Mouse (Mus musculus): ENCODE results near the gene Htr1d.

Htr1d gene

GRCm38 (mm10) chr4:136451564-136451963 is 28.2 kb downstream of the Htr1d start:
- no peak for DNase-seq (ENCODE audit: extremely low read depth, low read depth, low spot score)

- no peak for DNase-seq (ENCODE audit: extremely low read depth, low read depth, low spot score)
Measured at GRCm38 (mm10) chr4:136452286-136452685, 29.0 kb downstream of the Htr1d start.

GRCm38 (mm10) chr4:136452792-136453191 is 29.5 kb downstream of the Htr1d start:
- DNase-seq (ENCODE audit: extremely low read depth, low read depth, low spot score) = no peak

- no peak for DNase-seq (ENCODE audit: extremely low read depth, low read depth, low spot score)
Measured at GRCm38 (mm10) chr4:136454850-136455260, 31.5 kb downstream of the Htr1d start.

- no peak for DNase-seq (ENCODE audit: extremely low read depth, low read depth, low spot score)
Measured at GRCm38 (mm10) chr4:136456516-136457218, 33.3 kb downstream of the Htr1d start.

GRCm38 (mm10) chr4:136458276-136458675 is 35.0 kb downstream of the Htr1d start:
- no peak for DNase-seq (ENCODE audit: extremely low read depth, low read depth, low spot score)

- DNase-seq (ENCODE audit: extremely low read depth, low read depth, low spot score) = no peak
Measured at GRCm38 (mm10) chr4:136459210-136459609, 35.9 kb downstream of the Htr1d start.

GRCm38 (mm10) chr4:136461206-136461605 is 37.9 kb downstream of the Htr1d start:
- no peak for DNase-seq (ENCODE audit: extremely low read depth, low read depth, low spot score)

GRCm38 (mm10) chr4:136461761-136462085 is 38.4 kb downstream of the Htr1d start:
- DNase-seq (ENCODE audit: extremely low read depth, low read depth, low spot score) = no peak

- DNase-seq (ENCODE audit: extremely low read depth, low read depth, low spot score) = no peak
Measured at GRCm38 (mm10) chr4:136462086-136462838, 38.9 kb downstream of the Htr1d start, which contains the start of gene 6030445D17Rik. TSS of gene 6030445D17Rik (plus strand) at chr4:136462250.

- DNase-seq (ENCODE audit: extremely low read depth, low read depth, low spot score) = no peak
Measured at GRCm38 (mm10) chr4:136462839-136463178, 39.5 kb downstream of the Htr1d start.

GRCm38 (mm10) chr4:136463436-136463835 is 40.1 kb downstream of the Htr1d start:
- DNase-seq (ENCODE audit: extremely low read depth, low read depth, low spot score) = no peak

- no peak for DNase-seq (ENCODE audit: extremely low read depth, low read depth, low spot score)
Measured at GRCm38 (mm10) chr4:136466226-136466625, 42.9 kb downstream of the Htr1d start.

- DNase-seq (ENCODE audit: extremely low read depth, low read depth, low spot score) = peak; percentile 82
Measured at GRCm38 (mm10) chr4:136468553-136469327, 45.4 kb downstream of the Htr1d start.

- DNase-seq (ENCODE audit: extremely low read depth, low read depth, low spot score) = peak; percentile 49
Measured at GRCm38 (mm10) chr4:136469371-136469903, 46.1 kb downstream of the Htr1d start, which contains the start of gene Luzp1. TSS of gene Luzp1 (plus strand) at chr4:136469761.

GRCm38 (mm10) chr4:136469941-136470346 is 46.6 kb downstream of the Htr1d start:
- DNase-seq (ENCODE audit: extremely low read depth, low read depth, low spot score) = no peak

GRCm38 (mm10) chr4:136470347-136471071 is 47.2 kb downstream of the Htr1d start:
- no peak for DNase-seq (ENCODE audit: extremely low read depth, low read depth, low spot score)

GRCm38 (mm10) chr4:136476692-136477091 is 53.4 kb downstream of the Htr1d start:
- no peak for DNase-seq (ENCODE audit: extremely low read depth, low read depth, low spot score)

GRCm38 (mm10) chr4:136486549-136486948 is 63.2 kb downstream of the Htr1d start:
- no peak for DNase-seq (ENCODE audit: extremely low read depth, low read depth, low spot score)
